Mouse (Mus musculus): ENCODE measurements at regions not wholly inside any gene's neighbourhood (a gene's known extent, or its start where the extent isn't known, plus 50 kb on each side); places are given as distances from the start of the nearest gene placed in this dataset.

- no peaks in the 10 kb centered on the region for H3K9me3 ChIP-seq
- no peaks in the 10 kb centered on the region for H3K36me3 ChIP-seq
- H3K9ac ChIP-seq, result no peak overlapping the region
- 66% methylated on average over 1 of the region's 1 CpGs for WGBS
- peak; percentile 73; the same call in 1 of the 2 replicates for ATAC-seq (ENCODE audit: borderline replicate concordance, extremely low read depth, low FRiP score, low TSS enrichment)
- no peak overlapping the region for H3K4me3 ChIP-seq
- no peak overlapping the region for H3K4me2 ChIP-seq
- H3K27me3 ChIP-seq, result no peaks in the 10 kb centered on the region
- H3K27ac ChIP-seq, result no peak overlapping the region
- no peaks in the 10 kb centered on the region for H3K4me1 ChIP-seq
Measured at GRCm38 (mm10) chr14:106824100-106824706, 718.2 kb downstream of the Trim52 start.

- Histone ChIP-seq H3K36me3 (no peaks in the 10 kb centered on the region), H3K4me3 (no peak overlapping the region), H3K4me1 (no peaks in the 10 kb centered on the region), H3K9ac (no peak overlapping the region), H3K27ac (no peak overlapping the region), H3K4me2 (no peak overlapping the region), H3K9me3 (no peaks in the 10 kb centered on the region), H3K27me3 (no peaks in the 10 kb centered on the region)
- no peak for ATAC-seq (ENCODE audit: borderline replicate concordance, extremely low read depth, low FRiP score, low TSS enrichment)
- WGBS, result 92% methylated on average over 5 of the region's 5 CpGs
Measured at GRCm38 (mm10) chr14:106835705-106836104, 729.7 kb downstream of the Trim52 start.

DNA sequence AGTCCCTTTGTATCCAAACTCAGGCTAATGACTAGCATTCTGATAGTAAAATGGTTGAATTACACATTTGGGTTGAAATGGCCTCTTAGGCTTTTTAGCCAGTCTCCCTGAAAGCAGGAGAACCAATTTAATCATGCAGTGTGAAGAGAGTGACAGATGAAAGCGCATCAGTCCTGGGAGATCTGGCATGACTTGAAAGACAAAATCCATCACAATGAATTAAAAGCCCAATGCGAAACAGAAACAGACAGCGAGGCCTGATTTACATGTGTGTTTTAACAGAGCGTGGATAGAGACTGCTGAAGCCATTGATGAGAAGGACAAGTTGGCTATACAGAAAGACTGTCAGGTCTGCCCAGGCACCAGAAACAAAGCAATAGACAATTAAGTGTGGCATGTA, 730.2 kb downstream of the Trim52 start:
- ATAC-seq (ENCODE audit: borderline replicate concordance, extremely low read depth, low FRiP score, low TSS enrichment), result no peak
- H3K4me3 ChIP-seq, result no peak overlapping the region

More for the DNA sequence above, 730.2 kb downstream of the Trim52 start:
- Histone ChIP-seq H3K4me1 (no peaks in the 10 kb centered on the region), H3K36me3 (no peaks in the 10 kb centered on the region), H3K27ac (no peak overlapping the region), H3K4me2 (no peak overlapping the region), H3K9me3 (no peaks in the 10 kb centered on the region), H3K27me3 (no peaks in the 10 kb centered on the region), H3K9ac (no peak overlapping the region)
- 59% methylated on average over 4 of the region's 4 CpGs for WGBS
